Mouse (Mus musculus) c-Kit-positive CD71-positive TER-119-negative erythroid progenitor cells, embryonic 14.5 days (primary cell): ENCODE data around the gene Alk.

Experiments used
- DNase-seq: peaks from one replicate; pipeline ENCODE4 v3.0.0-alpha.2; 2013; ENCODE audit warnings: low read depth

The Alk gene

DNA sequence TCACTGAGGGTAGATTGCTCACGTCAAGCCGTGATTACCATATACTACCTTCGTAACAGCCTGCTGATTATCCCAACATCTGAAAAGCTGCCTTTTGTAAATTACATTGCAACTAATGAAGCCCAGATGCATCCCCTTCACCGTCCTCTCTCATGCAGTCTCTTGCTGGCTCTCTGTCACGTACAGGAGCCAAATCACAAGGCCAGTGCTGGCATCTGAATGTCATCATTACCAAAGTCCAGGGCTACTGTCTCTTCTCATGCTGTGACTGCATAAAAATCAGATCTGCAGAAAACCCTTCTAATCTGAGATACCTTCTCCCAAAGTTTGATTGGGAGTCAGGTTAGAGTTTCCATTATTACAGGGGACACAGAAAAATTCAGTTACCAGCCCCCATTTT is 351.0 kb downstream of the Alk start:
- no peak for DNase-seq

DNA sequence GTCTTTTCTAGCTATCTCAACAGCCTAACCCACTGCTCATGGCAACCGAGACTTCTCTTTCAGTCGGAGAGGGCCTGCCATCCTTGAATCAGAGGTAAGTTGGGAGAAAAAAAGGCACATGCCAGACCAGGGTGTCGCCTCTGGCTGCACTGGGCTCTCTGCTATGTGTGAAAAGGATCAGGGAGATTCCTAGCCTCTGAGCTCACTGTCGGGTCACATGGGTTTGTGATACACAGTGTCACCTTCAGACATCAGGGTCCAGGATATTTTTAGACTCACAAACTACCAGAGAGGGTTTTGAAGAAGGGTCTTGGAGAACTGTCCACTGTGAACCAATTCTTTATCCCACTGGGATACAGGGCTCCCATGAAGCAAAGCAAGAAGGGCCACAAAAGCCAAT is 352.9 kb downstream of the Alk start:
- DNase-seq, result no peak

DNA sequence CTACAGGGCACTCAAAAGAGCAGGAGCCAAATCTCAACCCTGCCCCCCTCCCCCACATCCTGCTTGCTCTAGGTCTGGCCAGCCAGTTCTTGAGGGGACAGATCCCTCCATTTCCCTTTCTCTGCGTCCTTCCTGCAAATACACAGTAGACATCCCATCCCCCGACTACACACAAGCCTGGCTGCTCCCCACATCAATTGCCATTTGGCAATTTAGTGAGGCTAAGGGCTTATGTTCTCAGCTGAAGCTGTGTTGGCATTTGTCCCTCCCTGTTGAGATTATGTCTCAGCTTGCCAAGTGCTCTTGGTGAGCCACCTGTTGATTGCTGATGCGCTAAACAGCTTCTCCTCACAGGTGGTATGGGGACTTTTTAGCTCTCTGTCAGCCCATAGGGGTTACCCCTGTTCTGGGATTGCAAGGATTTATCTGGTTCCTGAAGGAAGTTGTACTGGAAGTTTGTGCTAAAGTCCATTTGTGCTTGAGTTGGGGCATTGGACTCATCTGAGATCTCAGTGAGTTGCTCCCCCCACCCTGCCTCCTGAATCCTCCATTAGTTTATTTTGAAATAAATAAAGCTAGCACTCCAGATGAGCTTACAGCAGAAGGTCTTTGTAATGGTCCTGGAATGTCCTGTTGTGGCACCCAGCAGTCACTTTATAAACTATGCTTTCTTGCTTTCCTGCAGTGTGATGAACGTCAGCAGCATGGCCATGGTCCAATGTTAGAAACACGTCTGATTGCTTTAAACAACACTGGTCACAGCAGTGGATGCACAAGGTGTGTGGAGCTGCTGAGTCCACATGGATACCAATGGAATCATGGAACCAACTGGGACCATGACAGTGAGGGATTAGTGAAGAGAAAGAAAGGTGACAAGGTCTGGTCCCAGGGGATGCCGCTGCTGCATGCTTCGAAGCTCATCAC is 353.7 kb downstream of the Alk start:
- no peak for DNase-seq

DNA sequence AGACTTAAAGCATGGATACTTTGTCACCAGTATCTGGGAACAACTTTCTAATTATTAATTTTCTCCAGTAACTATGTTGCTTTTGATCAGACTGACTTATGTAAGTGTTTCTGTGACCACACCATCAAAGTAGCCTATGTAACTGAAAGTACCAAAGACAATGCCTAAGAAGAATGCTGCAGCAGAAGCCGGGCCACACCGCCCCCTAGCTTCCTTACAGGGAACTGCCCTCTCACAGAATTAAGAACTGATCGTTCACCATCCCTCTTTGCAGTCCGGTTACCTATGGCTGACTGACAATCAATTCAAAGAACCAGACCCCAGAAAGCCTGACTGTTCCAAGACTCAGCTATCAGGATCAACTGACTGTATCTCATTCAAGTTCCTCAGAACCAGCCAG is 362.4 kb downstream of the Alk start:
- DNase-seq, result no peak

- no peak for DNase-seq
These were observed 367.1 kb downstream of the Alk start for GRCm38 (mm10) chr17:72237315-72237714.

- no peak for DNase-seq
These were observed 373.5 kb downstream of the Alk start for GRCm38 (mm10) chr17:72230891-72231290.

DNA sequence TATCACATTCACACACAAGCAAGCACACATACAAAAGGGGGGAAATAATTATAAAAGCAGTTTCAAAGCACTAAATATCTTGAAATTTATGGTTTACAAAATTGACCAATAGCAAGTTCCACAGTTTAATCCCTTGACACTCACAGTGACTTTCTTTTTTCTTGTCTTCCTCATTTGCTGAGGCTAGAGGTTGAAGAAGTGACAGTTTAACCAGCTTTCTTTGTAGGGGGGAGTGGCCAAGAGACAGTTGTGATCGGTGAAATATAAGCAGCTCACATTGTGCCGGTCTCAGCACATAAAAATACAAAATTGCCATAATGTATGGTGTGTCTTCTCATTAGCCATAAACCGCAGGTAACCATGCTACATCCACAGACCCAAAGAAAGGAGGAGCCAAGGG is 385.6 kb downstream of the Alk start:
- no peak for DNase-seq

GRCm38 (mm10) chr17:72197576-72197975 is 406.9 kb downstream of the Alk start:
- no peak for DNase-seq

- DNase-seq, result no peak
These were observed 409.3 kb downstream of the Alk start for GRCm38 (mm10) chr17:72194976-72195650.

DNA sequence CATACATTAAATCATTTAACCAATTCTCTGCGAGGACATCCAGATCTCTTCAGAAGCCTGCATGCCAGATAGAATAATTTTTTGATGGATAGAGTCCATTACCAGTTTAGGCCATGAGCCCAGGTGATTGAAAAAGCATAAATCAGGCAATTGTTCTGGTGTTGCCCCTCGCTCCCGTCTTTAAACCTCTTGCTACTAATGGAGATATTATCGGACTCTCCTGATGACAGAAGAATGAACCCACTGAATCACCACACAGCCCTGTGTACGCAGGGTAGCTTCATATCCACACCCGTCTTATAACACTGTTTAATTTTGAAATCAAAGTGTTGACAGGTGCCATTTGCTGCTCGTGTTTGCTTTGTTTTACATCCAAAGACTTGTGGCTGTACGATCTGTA is 413.9 kb downstream of the Alk start:
- DNase-seq, result no peak

DNA sequence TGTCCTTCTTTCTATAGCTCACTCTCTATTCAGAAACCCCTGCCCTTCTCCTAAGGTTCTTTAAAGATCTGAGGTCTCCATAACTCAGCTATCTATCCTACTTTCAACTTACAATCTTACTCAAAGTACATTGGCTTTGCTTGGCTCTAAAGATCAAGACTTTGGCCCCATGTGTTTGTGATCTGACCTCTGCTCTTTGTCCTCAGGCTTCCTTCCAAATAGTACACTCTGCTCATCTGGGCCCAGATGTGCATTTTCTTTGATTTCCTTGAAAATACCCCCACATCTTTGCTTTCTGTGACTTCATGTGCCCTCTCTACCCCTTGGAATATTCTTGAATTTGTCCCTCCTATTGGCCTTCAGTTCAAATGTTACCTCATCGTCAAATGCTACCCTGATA is 417.4 kb downstream of the Alk start:
- no peak for DNase-seq

DNA sequence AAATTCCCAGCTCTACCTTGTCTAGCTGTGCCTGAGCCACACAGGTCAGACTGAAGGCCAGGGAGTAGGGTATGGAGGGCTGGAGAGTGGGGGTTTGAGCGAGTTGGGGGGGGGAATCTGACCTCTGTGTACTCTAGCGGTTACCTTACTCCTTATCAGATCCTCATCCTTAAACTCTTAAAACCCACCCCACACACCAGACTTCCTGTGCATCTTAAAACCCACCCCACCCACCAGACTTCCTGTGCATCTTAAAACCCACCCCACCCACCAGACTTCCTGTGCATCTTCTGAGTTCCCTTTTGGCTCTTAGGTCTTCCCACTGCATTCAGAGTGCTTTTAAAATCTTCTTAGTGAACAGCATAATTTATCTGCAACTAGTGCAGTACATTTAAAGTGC is 422.0 kb downstream of the Alk start:
- DNase-seq, result no peak

- DNase-seq, result no peak
These were observed 424.2 kb downstream of the Alk start for GRCm38 (mm10) chr17:72180200-72180599.

GRCm38 (mm10) chr17:72179722-72180140 is 424.7 kb downstream of the Alk start:
- DNase-seq, result no peak

- no peak for DNase-seq
These were observed 430.6 kb downstream of the Alk start for GRCm38 (mm10) chr17:72173778-72174177.

- DNase-seq, result no peak
These were observed 436.3 kb downstream of the Alk start for GRCm38 (mm10) chr17:72168152-72168551.

GRCm38 (mm10) chr17:72158857-72159385 is 445.5 kb downstream of the Alk start:
- DNase-seq, result no peak

- no peak for DNase-seq
These were observed 446.4 kb downstream of the Alk start for GRCm38 (mm10) chr17:72157830-72158629.

DNA sequence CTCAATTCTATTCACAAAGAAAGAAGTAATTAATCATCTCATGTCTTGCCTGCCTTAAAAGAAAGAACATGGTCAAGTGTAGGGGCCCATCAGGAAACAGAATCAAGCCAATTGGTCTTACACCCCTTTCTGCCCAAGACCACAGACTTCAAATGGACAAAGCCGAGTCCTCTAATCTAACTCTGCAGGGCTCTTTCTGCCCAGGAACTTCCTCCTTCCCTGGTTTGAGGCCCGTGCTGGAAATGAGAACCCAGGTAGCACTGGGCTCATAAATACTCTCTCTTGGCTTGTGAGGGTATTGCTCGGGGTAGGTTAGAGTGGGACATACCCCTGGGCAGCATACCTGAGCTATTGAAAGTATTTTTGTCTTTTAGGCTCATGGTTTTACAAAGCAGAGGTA is 451.4 kb downstream of the Alk start:
- no peak for DNase-seq

GRCm38 (mm10) chr17:72144946-72145598 is 459.4 kb downstream of the Alk start:
- DNase-seq, result no peak

DNA sequence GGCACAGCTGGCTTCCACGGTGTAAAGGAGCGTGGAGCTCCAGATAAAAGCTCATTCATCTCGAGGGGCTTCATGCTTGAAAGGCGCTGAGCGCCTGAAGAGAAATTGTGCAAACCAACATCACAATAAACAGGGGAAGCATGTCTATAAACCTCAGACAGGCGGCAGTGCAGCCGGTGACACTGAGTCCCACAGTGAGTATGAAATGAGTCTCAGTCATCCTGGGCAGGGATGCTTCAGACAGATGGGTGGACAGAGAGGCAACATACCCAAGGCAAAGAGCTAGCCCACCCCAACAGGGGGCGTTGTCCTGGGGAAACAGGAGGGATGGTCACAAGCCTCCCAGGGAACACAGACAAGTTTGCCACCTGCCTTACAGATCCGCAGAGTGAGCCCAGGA is 460.0 kb downstream of the Alk start:
- no peak for DNase-seq
